Mouse (Mus musculus) MEL (cell line): Measurements from ENCODE around the gene Tenm3. TPM values are rescaled to one million over a fixed set of nuclear protein-coding genes. Genes with fewer than 3 reads are reported as not detected.

Experiments
- DNase-seq: peaks from one replicate; pipeline ENCODE4 v3.0.0; 2011; ENCODE audit warnings: low read depth, low spot score
- H3K27ac ChIP-seq: 2 replicates; pipeline ENCODE4 v1.5.1; 2012; ENCODE audit warnings: low read depth, mild to moderate bottlenecking, control low read depth, low read length, moderate library complexity; ENCODE audit not compliant: control insufficient read depth
- H3K27me3 ChIP-seq, 2 experiments: fragments of 150-350 bp in 1 of 2; sonication (generic) in 1 of 2; 2 replicates each; pipeline ENCODE4 v1.6.1; 2012; ENCODE audit warnings: low read length in 2 of 2, mild to moderate bottlenecking in 2 of 2, improper control_type of control experiment in 1 of 2, moderate library complexity in 1 of 2; ENCODE audit not compliant: insufficient read depth in 2 of 2, control insufficient read depth in 1 of 2
- H3K36me3 ChIP-seq, 2 experiments: 2 replicates each; pipeline ENCODE4 v1.6.1; 2012 to 2014; ENCODE audit warnings: low read length in 2 of 2, improper control_type of control experiment in 1 of 2, inconsistent platforms in 1 of 2, mild to moderate bottlenecking in 1 of 2; ENCODE audit not compliant: insufficient read depth in 2 of 2, control insufficient read depth in 1 of 2
- H3K4me1 ChIP-seq, 2 experiments: fragments of 150-350 bp in 1 of 2; sonication (generic) in 1 of 2; 2 replicates each; pipeline ENCODE4 v1.6.1; 2012; ENCODE audit warnings: low read length in 2 of 2, improper control_type of control experiment in 1 of 2, mild to moderate bottlenecking in 1 of 2; ENCODE audit not compliant: insufficient read depth in 2 of 2, control insufficient read depth in 1 of 2
- H3K4me3 ChIP-seq, 2 experiments: fragments of 150-350 bp in 1 of 2; sonication (generic) in 1 of 2; 2 replicates each; pipeline ENCODE4 v1.5.1; 2012; ENCODE audit warnings: low read depth in 2 of 2, low read length in 2 of 2, mild to moderate bottlenecking in 2 of 2, moderate library complexity in 2 of 2, control low read depth in 1 of 2, improper control_type of control experiment in 1 of 2; ENCODE audit not compliant: control insufficient read depth in 1 of 2, insufficient read depth in 1 of 2
- H3K79me2 ChIP-seq: 2 replicates; pipeline ENCODE4 v1.6.1; 2012; ENCODE audit warnings: mild to moderate bottlenecking, low read length, moderate library complexity; ENCODE audit not compliant: control insufficient read depth, poor library complexity, insufficient read depth
- H3K9ac ChIP-seq: 2 replicates; pipeline ENCODE4 v1.6.1; 2012; ENCODE audit warnings: low read depth, mild to moderate bottlenecking, control low read depth, low read length, moderate library complexity; ENCODE audit not compliant: control insufficient read depth, poor library complexity, severe bottlenecking
- H3K9me3 ChIP-seq: fragments of 150-350 bp; sonication (generic); replicated peaks from 2 replicates; pipeline ENCODE4 v1.6.1; 2012; ENCODE audit warnings: mild to moderate bottlenecking, low read length, improper control_type of control experiment, moderate library complexity; ENCODE audit not compliant: insufficient read depth
- CHD2 ChIP-seq: IDR thresholded peaks from 2 replicates; pipeline ENCODE4 v1.6.1; 2011; ENCODE audit warnings: low read length, improper control_type of control experiment
- CTCF ChIP-seq, 3 experiments: IDR thresholded peaks in 2 of 3; conservative IDR thresholded peaks in 1 of 3; 2 replicates each; pipeline ENCODE4 v1.5.1; 2011 to 2012; ENCODE audit warnings: low read length in 3 of 3, low read depth in 2 of 3, mild to moderate bottlenecking in 2 of 3, improper control_type of control experiment in 1 of 3, inconsistent platforms in 1 of 3, mixed read lengths in 1 of 3, moderate library complexity in 1 of 3; ENCODE audit not compliant: control insufficient read depth in 1 of 3, insufficient read depth in 1 of 3, poor library complexity in 1 of 3, severe bottlenecking in 1 of 3
- E2F4 ChIP-seq: IDR thresholded peaks from 2 replicates; pipeline ENCODE4 v1.6.1; 2011; ENCODE audit warnings: low read depth, low read length, improper control_type of control experiment, borderline replicate concordance
- ELF1 ChIP-seq: IDR thresholded peaks from 2 replicates; pipeline ENCODE4 v1.6.1; 2014; ENCODE audit warnings: low read depth, mild to moderate bottlenecking, inconsistent platforms, low read length, improper control_type of control experiment, moderate library complexity
- EP300 ChIP-seq, 2 experiments: IDR thresholded peaks; 2 replicates each; pipeline ENCODE4 v1.6.1; 2011; ENCODE audit warnings: improper control_type of control experiment in 2 of 2, low read length in 2 of 2, low read depth in 1 of 2, mild to moderate bottlenecking in 1 of 2
- ETS1 ChIP-seq: IDR thresholded peaks from 2 replicates; pipeline ENCODE4 v1.6.1; 2012; ENCODE audit warnings: low read depth, mild to moderate bottlenecking, inconsistent platforms, low read length, improper control_type of control experiment, moderate library complexity
- KAT2A ChIP-seq: conservative IDR thresholded peaks from 2 replicates; pipeline ENCODE4 v1.6.1; 2012; ENCODE audit warnings: low read depth, low read length, improper control_type of control experiment, inconsistent platforms
- MAFK ChIP-seq: IDR thresholded peaks from 2 replicates; pipeline ENCODE4 v1.6.1; 2011; ENCODE audit warnings: low read depth, mild to moderate bottlenecking, low read length, improper control_type of control experiment, borderline replicate concordance
- MAX ChIP-seq: IDR thresholded peaks from 2 replicates; pipeline ENCODE4 v1.6.1; 2011; ENCODE audit warnings: low read length, improper control_type of control experiment
- MAZ ChIP-seq: IDR thresholded peaks from 2 replicates; pipeline ENCODE4 v1.6.1; 2012; ENCODE audit warnings: low read depth, mild to moderate bottlenecking, inconsistent platforms, low read length, improper control_type of control experiment
- MEF2A ChIP-seq: IDR thresholded peaks from 2 replicates; pipeline ENCODE4 v1.6.1; 2014; ENCODE audit warnings: low read depth, mild to moderate bottlenecking, inconsistent platforms, low read length, improper control_type of control experiment; ENCODE audit not compliant: poor library complexity, insufficient replicate concordance, severe bottlenecking; ENCODE audit errors: extremely low read depth
- MYB ChIP-seq: IDR thresholded peaks from 2 replicates; pipeline ENCODE4 v1.6.1; 2011; ENCODE audit warnings: mild to moderate bottlenecking, low read depth, low read length, improper control_type of control experiment
- MYC ChIP-seq: IDR thresholded peaks from 2 replicates; pipeline ENCODE4 v1.6.1; 2011; ENCODE audit warnings: low read depth, mild to moderate bottlenecking, low read length, improper control_type of control experiment, moderate library complexity
- NRF1 ChIP-seq: IDR thresholded peaks from 2 replicates; pipeline ENCODE4 v1.6.1; 2014; ENCODE audit warnings: low read depth, mild to moderate bottlenecking, inconsistent platforms, low read length, improper control_type of control experiment, moderate library complexity; ENCODE audit not compliant: poor library complexity, insufficient read depth, severe bottlenecking
- POLR2A ChIP-seq, 2 experiments: IDR thresholded peaks; 2 replicates each; pipeline ENCODE4 v1.6.1; 2011 to 2012; ENCODE audit warnings: low read length in 2 of 2, mild to moderate bottlenecking in 2 of 2, control low read depth in 1 of 2, improper control_type of control experiment in 1 of 2, low read depth in 1 of 2, moderate library complexity in 1 of 2; ENCODE audit not compliant: control insufficient read depth in 1 of 2, insufficient read depth in 1 of 2, poor library complexity in 1 of 2
- POLR2AphosphoS2 ChIP-seq: IDR thresholded peaks from 2 replicates; pipeline ENCODE4 v1.6.1; 2011; ENCODE audit warnings: low read length, improper control_type of control experiment
- POLR2AphosphoS5 ChIP-seq: IDR thresholded peaks from 2 replicates; pipeline ENCODE4 v1.6.1; 2012; ENCODE audit warnings: low read depth, borderline replicate concordance, mild to moderate bottlenecking, inconsistent platforms, low read length, moderate library complexity, mixed read lengths
- SIN3A ChIP-seq: IDR thresholded peaks from 2 replicates; pipeline ENCODE4 v1.6.1; 2012; ENCODE audit warnings: low read length, improper control_type of control experiment, inconsistent platforms
- SMC3 ChIP-seq: IDR thresholded peaks from 2 replicates; pipeline ENCODE4 v1.6.1; 2011; ENCODE audit warnings: low read depth, low read length, improper control_type of control experiment
- TAL1 ChIP-seq: IDR thresholded peaks from 2 replicates; pipeline ENCODE4 v1.6.1; 2012; ENCODE audit warnings: mild to moderate bottlenecking, inconsistent platforms, low read length, moderate library complexity, mixed read lengths
- UBTF ChIP-seq: IDR thresholded peaks from 2 replicates; pipeline ENCODE4 v1.6.1; 2012; ENCODE audit warnings: low read depth, mild to moderate bottlenecking, inconsistent platforms, low read length, improper control_type of control experiment, moderate library complexity, borderline replicate concordance; ENCODE audit not compliant: insufficient read depth
- ZC3H11A ChIP-seq: IDR thresholded peaks from 2 replicates; pipeline ENCODE4 v1.6.1; 2012; ENCODE audit warnings: low read depth, mild to moderate bottlenecking, inconsistent platforms, low read length, improper control_type of control experiment
- ZKSCAN1 ChIP-seq: IDR thresholded peaks from 2 replicates; pipeline ENCODE4 v1.6.1; 2012; ENCODE audit warnings: low read depth, mild to moderate bottlenecking, inconsistent platforms, low read length, improper control_type of control experiment, moderate library complexity
- ZMIZ1 ChIP-seq: IDR thresholded peaks from 2 replicates; pipeline ENCODE4 v1.6.1; 2012; ENCODE audit warnings: low read depth, mild to moderate bottlenecking, inconsistent platforms, low read length, improper control_type of control experiment, moderate library complexity
- polyA plus RNA-seq, 2 experiments: library from polyadenylated mRNA; stranded (reverse) in 1 of 2; unstranded in 1 of 2; fragments of >175 nt in 1 of 2; fragments of >200 nt in 1 of 2; gene quantifications; 2 replicates each; pipeline versions ENCODE4 v1.2.1 to v1.2.4; 2012; ENCODE audit warnings: low replicate concordance in 2 of 2, low read depth in 1 of 2; ENCODE audit not compliant: insufficient read length in 2 of 2, insufficient read depth in 1 of 2, missing spikeins in 1 of 2
- total RNA-seq: library from RNA; depleted of rRNA; stranded (reverse); fragments of 300-350 nt; gene quantifications from 2 replicates; pipeline ENCODE4 v1.2.3, GENCODE M21; 2012

Gene Tenm3
- total and polyA plus RNA-seq, 3 experiments, result not detected

DNA sequence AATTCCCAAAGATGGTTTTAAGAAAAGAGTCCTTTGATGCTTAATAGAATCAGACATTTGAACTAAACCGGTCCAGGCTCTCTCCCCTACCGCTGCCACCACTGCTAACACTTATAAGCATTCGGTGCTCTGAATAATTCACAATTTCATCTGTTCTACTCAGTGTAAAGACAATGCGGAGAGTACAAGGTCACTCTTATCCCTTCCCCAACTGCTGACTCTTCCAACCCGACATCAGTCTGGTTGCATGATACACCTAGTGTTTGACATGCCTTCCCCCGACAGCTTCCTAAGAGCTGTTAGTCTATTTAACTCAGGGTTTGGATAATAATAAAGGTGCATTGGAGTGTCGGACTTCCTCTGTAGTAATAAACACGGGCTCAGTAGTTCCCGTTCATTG lies 128.1 kb downstream of the Tenm3 start:
- H3K9me3 ChIP-seq, result no peaks in the 10 kb centered on the region
- H3K79me2 ChIP-seq, result no peaks in the 10 kb centered on the region
- no peak overlapping the region for H3K27ac ChIP-seq
- H3K4me1 ChIP-seq, result no peaks in the 10 kb centered on the region
- H3K36me3 ChIP-seq, result no peaks in the 10 kb centered on the region
- no peak overlapping the region for H3K4me3 ChIP-seq
- DNase-seq, result no peak
- no peak overlapping the region for H3K9ac ChIP-seq
- H3K27me3 ChIP-seq, result no peaks in the 10 kb centered on the region
- TF ChIP-seq UBTF, result no peak
- no peak for TF ChIP-seq MYC
- TF ChIP-seq MAZ, result no peak
- TF ChIP-seq POLR2AphosphoS5, result no peak
- no peak for TF ChIP-seq ZKSCAN1
- no peak for TF ChIP-seq ZMIZ1
- no peak for TF ChIP-seq MEF2A
- TF ChIP-seq E2F4, result no peak
- no peak for TF ChIP-seq CHD2
- TF ChIP-seq NRF1, result no peak
- TF ChIP-seq ELF1, result no peak
- TF ChIP-seq EP300 (IDR thresholded peaks at IDR 0.05; ENCODE audit: low read depth in 1 of 2, low read length in 2 of 2), result no peak
- TF ChIP-seq MYB, result no peak
- no peak for TF ChIP-seq ETS1
- no peak for TF ChIP-seq SMC3
- TF ChIP-seq KAT2A, result no peak
- TF ChIP-seq, all 39 proteins: peak for 0

DNA sequence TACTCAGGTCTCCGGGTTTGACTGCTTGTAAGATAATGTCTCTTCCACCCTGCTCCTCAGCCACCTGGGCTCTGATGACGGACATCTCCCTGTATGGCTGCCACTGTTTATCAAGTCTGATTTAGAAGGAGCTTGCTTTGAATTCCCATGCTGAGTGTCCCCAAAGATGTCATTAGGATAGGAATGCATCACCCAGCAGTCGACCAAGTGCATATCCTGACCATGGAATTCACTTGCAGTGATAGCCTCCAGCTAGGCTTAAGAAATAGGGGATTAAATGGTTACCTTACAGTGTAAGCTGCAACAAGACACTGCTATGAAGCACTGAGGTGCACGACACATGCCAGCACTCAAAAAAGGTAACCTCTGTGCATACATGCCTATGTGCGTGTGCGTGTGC lies 137.1 kb downstream of the Tenm3 start:
- Histone ChIP-seq H3K4me3 (no peak overlapping the region), H3K27me3 (no peaks in the 10 kb centered on the region), H3K79me2 (no peaks in the 10 kb centered on the region), H3K4me1 (no peaks in the 10 kb centered on the region), H3K27ac (no peak overlapping the region), H3K9me3 (no peaks in the 10 kb centered on the region), H3K36me3 (no peaks in the 10 kb centered on the region), H3K9ac (no peak overlapping the region)
- TF ChIP-seq SIN3A, result no peak
- TF ChIP-seq MAX, result no peak
- TF ChIP-seq CHD2, result no peak
- TF ChIP-seq UBTF, result no peak
- no peak for TF ChIP-seq MYB
- no peak for TF ChIP-seq POLR2A (IDR thresholded peaks at IDR 0.05; ENCODE audit: control insufficient read depth in 1 of 2, insufficient read depth in 1 of 2, low read depth in 1 of 2, low read length in 2 of 2, poor library complexity in 1 of 2)
- TF ChIP-seq MAFK, result no peak
- TF ChIP-seq ETS1, result no peak
- no peak for TF ChIP-seq CTCF (IDR thresholded peaks at IDR 0.05 in 2 of 3, conservative IDR thresholded peaks at IDR 0.05 in 1 of 3; ENCODE audit: control insufficient read depth in 1 of 3, insufficient read depth in 1 of 3, low read depth in 2 of 3, low read length in 3 of 3, poor library complexity in 1 of 3, severe bottlenecking in 1 of 3)
- TF ChIP-seq ZC3H11A, result no peak
- no peak for TF ChIP-seq MYC
- TF ChIP-seq MAZ, result no peak
- TF ChIP-seq ZKSCAN1, result no peak
- no peak for TF ChIP-seq POLR2AphosphoS2
- TF ChIP-seq TAL1, result no peak
- DNase-seq, result no peak
